Mouse (Mus musculus): ENCODE data around the gene Kcmf1. TPM values are rescaled to one million over a fixed set of nuclear protein-coding genes. Genes with fewer than 3 reads are reported as not detected.

Kcmf1 gene
- polyA plus RNA-seq, 1 experiment from 2014 or later, result 25.0 TPM

DNA sequence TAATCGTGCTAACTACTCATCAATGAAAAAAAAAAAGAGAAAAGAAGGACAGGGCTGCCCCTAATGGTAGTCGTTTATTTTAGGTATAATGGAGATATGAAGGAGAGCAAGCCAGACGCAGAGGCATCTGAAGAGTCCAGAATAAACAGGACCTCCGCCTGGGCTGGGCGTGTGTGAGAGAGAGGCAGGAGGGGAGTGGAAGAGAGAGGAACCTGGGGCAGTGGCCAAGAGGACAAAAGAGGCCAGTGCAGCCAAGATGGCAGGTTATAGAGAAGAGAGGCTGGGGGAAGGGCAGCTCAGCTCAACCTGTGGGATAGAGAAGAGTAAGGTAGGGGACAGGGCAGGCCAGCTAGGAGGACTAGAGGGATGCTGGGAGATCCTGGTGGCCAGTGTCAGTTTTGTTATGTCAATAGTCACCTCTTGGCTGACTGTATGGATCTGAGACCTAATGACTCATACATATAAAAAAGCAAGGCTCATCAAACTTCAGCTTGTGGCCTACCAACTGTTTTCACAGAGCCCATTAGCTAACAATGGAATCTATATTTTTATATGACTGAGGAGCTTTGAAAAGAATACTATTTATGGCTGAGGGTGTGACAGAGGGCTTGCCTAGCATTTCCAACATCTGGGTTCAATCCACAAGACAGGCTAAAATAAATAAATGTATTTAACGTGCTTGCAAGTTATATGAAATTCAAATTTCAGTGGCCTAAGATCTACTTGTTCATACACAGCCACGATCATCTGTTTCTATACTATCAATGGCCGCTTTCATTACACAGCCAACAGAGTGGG, 16.9 kb downstream of the Kcmf1 start:
- no peaks in the 10 kb centered on the region for H3K27me3 ChIP-seq (ENCODE audit: control insufficient read depth, insufficient read depth, low read length)
- no peaks in the 10 kb centered on the region for H3K36me3 ChIP-seq (ENCODE audit: control insufficient read depth, insufficient read depth, low read length)
- H3K9me3 ChIP-seq (replicated peaks; ENCODE audit: control insufficient read depth, low read length), result no peaks in the 10 kb centered on the region
- no peak overlapping the region for H3K4me3 ChIP-seq (replicated peaks; ENCODE audit: low read length)
- H3K9ac ChIP-seq (ENCODE audit: low read length), result no peak overlapping the region
- no peak overlapping the region for H3K27ac ChIP-seq (ENCODE audit: low read length)
- no peak overlapping the region for H3K4me2 ChIP-seq (ENCODE audit: low read depth, low read length)
- WGBS, result 54% methylated on average over 8 of the region's 8 CpGs
- ATAC-seq (ENCODE audit: insufficient read depth, low FRiP score), result peak; percentile 65; the same call in 1 of the 2 replicates
- peaks cover 32% of the 10 kb centered on the region for H3K4me1 ChIP-seq (ENCODE audit: control insufficient read depth, insufficient read depth, low read length)

DNA sequence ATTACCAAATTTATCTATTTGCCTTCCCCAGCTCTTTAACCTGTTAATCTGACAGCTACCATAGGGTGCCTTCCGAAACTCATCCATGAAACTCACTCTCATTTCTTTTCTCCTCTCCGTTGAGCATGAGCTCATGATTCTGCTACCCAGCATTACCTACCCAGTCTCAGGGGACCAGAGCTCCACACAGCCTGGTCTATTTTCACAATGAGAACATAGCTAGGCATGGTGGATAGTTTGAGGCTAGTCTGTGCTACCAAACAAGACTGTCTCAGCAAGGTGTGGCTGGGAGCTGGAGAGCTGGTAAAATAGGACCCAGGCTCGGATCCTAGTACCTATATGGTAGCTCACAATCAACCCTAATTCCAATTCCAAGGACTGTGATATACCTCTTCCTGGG, 17.6 kb downstream of the Kcmf1 start:
- no peak overlapping the region for H3K9ac ChIP-seq (ENCODE audit: low read length)
- H3K36me3 ChIP-seq (ENCODE audit: control insufficient read depth, insufficient read depth, low read length), result no peaks in the 10 kb centered on the region
- H3K4me3 ChIP-seq (replicated peaks; ENCODE audit: low read length), result no peak overlapping the region
- no peak overlapping the region for H3K27ac ChIP-seq (ENCODE audit: low read length)
- no peaks in the 10 kb centered on the region for H3K9me3 ChIP-seq (replicated peaks; ENCODE audit: control insufficient read depth, low read length)
- no peaks in the 10 kb centered on the region for H3K27me3 ChIP-seq (ENCODE audit: control insufficient read depth, insufficient read depth, low read length)
- ATAC-seq (ENCODE audit: insufficient read depth, low FRiP score), result no peak
- H3K4me2 ChIP-seq (ENCODE audit: low read depth, low read length), result no peak overlapping the region
- H3K4me1 ChIP-seq (ENCODE audit: control insufficient read depth, insufficient read depth, low read length), result peaks cover 32% of the 10 kb centered on the region
- 90% methylated on average over 3 of the region's 3 CpGs for WGBS

DNA sequence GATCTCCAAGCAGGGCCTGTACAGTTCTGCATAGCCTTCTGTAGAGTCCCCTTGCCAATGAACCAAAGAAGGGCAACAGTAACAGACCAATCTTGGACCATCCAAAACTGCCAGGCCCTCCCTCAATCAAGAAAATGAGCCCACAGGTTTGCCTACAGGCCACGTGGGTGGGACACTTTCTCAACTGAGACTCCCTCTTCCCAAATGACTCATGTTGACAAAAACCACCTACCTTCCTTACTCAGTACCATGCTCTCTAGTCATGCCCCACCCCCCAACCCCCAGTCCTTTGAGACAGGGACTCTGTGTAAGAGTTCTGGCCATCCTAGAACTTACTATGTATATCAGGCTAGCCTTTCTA, 18.2 kb downstream of the Kcmf1 start:
- Histone ChIP-seq H3K4me1 (ENCODE audit: control insufficient read depth, insufficient read depth, low read length) (peaks cover 32% of the 10 kb centered on the region), H3K9me3 (replicated peaks; ENCODE audit: control insufficient read depth, low read length) (no peaks in the 10 kb centered on the region), H3K4me2 (ENCODE audit: low read depth, low read length) (no peak overlapping the region), H3K4me3 (replicated peaks; ENCODE audit: low read length) (no peak overlapping the region), H3K36me3 (ENCODE audit: control insufficient read depth, insufficient read depth, low read length) (no peaks in the 10 kb centered on the region), H3K9ac (ENCODE audit: low read length) (no peak overlapping the region), H3K27ac (ENCODE audit: low read length) (no peak overlapping the region), H3K27me3 (ENCODE audit: control insufficient read depth, insufficient read depth, low read length) (no peaks in the 10 kb centered on the region)
- ATAC-seq (ENCODE audit: insufficient read depth, low FRiP score), result no peak
- WGBS, result 69% methylated on average over 1 of the region's 1 CpGs

DNA sequence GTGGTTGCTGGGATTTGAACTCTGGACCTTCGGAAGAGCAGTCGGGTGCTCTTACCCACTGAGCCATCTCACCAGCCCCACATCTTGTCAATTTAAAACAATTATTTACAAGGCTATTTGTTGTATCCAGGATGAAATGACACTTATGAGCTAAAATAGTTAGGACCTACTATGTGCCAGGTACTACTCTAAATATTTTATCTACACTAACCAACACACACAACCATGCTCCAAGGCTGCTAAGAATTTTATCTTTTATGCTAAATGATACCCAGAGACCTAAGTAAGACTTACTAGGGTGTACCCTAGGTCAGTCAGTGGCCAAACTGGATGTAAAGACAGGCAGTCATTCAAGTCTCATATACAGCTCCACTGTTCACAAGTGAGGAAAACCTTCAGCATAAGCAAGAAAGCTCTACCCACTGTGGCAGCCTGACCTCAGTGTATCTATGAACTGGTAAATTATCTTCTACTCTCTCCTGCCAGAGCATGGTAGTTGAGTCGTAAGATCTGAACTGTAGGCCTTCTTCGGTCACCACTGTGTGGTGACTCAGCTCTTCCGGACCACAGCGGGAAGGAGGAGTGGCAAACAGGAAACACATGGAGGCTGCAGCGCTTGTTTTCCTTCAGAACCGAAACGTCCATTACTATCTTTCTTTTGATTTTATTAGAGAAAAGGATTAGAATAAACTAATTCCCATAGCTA, 18.7 kb downstream of the Kcmf1 start:
- H3K27me3 ChIP-seq (ENCODE audit: control insufficient read depth, insufficient read depth, low read length), result no peaks in the 10 kb centered on the region
- WGBS, result 80% methylated on average over 9 of the region's 9 CpGs
- H3K9me3 ChIP-seq (replicated peaks; ENCODE audit: control insufficient read depth, low read length), result no peaks in the 10 kb centered on the region
- no peak overlapping the region for H3K9ac ChIP-seq (ENCODE audit: low read length)
- H3K27ac ChIP-seq (ENCODE audit: low read length), result no peak overlapping the region
- no peak for ATAC-seq (ENCODE audit: insufficient read depth, low FRiP score)
- no peak overlapping the region for H3K4me2 ChIP-seq (ENCODE audit: low read depth, low read length)
- peaks cover 32% of the 10 kb centered on the region for H3K4me1 ChIP-seq (ENCODE audit: control insufficient read depth, insufficient read depth, low read length)
- H3K4me3 ChIP-seq (replicated peaks; ENCODE audit: low read length), result no peak overlapping the region
- no peaks in the 10 kb centered on the region for H3K36me3 ChIP-seq (ENCODE audit: control insufficient read depth, insufficient read depth, low read length)

GRCm38 (mm10) chr6:72876629-72877028, 23.1 kb downstream of the Kcmf1 start:
- H3K9ac ChIP-seq (ENCODE audit: low read length), result no peak overlapping the region
- H3K27ac ChIP-seq (ENCODE audit: low read length), result no peak overlapping the region
- H3K9me3 ChIP-seq (replicated peaks; ENCODE audit: control insufficient read depth, low read length), result no peaks in the 10 kb centered on the region
- H3K4me2 ChIP-seq (ENCODE audit: low read depth, low read length), result no peak overlapping the region
- peaks cover 9% of the 10 kb centered on the region for H3K4me1 ChIP-seq (ENCODE audit: control insufficient read depth, insufficient read depth, low read length)
- no peak for ATAC-seq (ENCODE audit: insufficient read depth, low FRiP score)
- 83% methylated on average over 6 of the region's 6 CpGs for WGBS
- H3K4me3 ChIP-seq (replicated peaks; ENCODE audit: low read length), result no peak overlapping the region
- H3K27me3 ChIP-seq (ENCODE audit: control insufficient read depth, insufficient read depth, low read length), result no peaks in the 10 kb centered on the region
- H3K36me3 ChIP-seq (ENCODE audit: control insufficient read depth, insufficient read depth, low read length), result no peaks in the 10 kb centered on the region

DNA sequence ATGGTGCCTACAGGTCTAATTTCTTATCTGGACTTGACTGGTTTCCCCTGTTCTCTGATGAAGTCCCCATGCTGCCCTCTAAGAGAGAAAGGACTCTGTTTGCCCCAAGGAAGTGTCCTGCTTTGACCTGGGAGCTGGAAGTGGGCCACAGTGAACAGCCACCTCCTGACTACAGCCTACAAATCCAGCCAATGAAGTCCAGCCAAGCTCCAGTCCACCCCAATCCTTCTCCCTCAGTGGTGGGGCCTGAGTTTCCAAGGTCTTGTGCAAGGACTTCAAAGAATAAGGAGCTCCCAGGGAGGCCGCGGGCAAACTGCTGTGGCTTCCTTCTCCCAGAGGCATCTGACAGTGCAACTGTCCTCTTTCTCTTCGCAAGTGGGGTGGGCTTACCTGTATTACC, 26.4 kb downstream of the Kcmf1 start:
- no peak overlapping the region for H3K9ac ChIP-seq (ENCODE audit: low read length)
- H3K9me3 ChIP-seq (replicated peaks; ENCODE audit: control insufficient read depth, low read length), result no peaks in the 10 kb centered on the region
- H3K4me2 ChIP-seq (ENCODE audit: low read depth, low read length), result no peak overlapping the region
- WGBS, result 87% methylated on average over 3 of the region's 3 CpGs
- H3K4me3 ChIP-seq (replicated peaks; ENCODE audit: low read length), result no peak overlapping the region
- H3K36me3 ChIP-seq (ENCODE audit: control insufficient read depth, insufficient read depth, low read length), result no peaks in the 10 kb centered on the region
- ATAC-seq (ENCODE audit: insufficient read depth, low FRiP score), result no peak
- H3K27me3 ChIP-seq (ENCODE audit: control insufficient read depth, insufficient read depth, low read length), result no peaks in the 10 kb centered on the region
- peaks cover 21% of the 10 kb centered on the region for H3K4me1 ChIP-seq (ENCODE audit: control insufficient read depth, insufficient read depth, low read length)
- no peak overlapping the region for H3K27ac ChIP-seq (ENCODE audit: low read length)

- 85% methylated on average over 1 of the region's 1 CpGs for WGBS
- H3K9me3 ChIP-seq (replicated peaks; ENCODE audit: control insufficient read depth, low read length), result no peaks in the 10 kb centered on the region
- ATAC-seq (ENCODE audit: insufficient read depth, low FRiP score), result no peak
- no peaks in the 10 kb centered on the region for H3K36me3 ChIP-seq (ENCODE audit: control insufficient read depth, insufficient read depth, low read length)
- H3K4me1 ChIP-seq (ENCODE audit: control insufficient read depth, insufficient read depth, low read length), result peaks cover 25% of the 10 kb centered on the region
- H3K27ac ChIP-seq (ENCODE audit: low read length), result no peak overlapping the region
- no peak overlapping the region for H3K9ac ChIP-seq (ENCODE audit: low read length)
- no peak overlapping the region for H3K4me3 ChIP-seq (replicated peaks; ENCODE audit: low read length)
- no peak overlapping the region for H3K4me2 ChIP-seq (ENCODE audit: low read depth, low read length)
- H3K27me3 ChIP-seq (ENCODE audit: control insufficient read depth, insufficient read depth, low read length), result no peaks in the 10 kb centered on the region
Measured at GRCm38 (mm10) chr6:72872276-72872675, 27.5 kb downstream of the Kcmf1 start.

DNA sequence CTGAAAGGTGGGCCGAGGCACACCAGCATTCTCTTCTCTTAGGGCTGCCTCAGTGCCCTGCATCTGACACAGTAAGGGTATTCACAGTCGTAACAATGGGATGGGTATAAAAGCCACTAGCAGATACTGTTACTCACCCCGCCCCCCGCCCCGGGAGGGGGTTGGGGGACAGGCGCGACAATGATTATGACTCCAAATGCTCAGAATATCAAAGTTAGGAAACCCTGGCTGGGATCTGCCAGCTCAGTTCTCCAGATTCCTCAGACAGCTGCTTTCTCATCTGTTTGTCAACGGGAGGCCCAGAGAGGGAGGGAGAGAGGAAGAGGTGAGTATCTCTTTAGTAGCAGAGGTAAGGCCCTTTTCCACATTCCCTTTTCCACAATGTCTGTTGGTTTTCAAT, 30.2 kb downstream of the Kcmf1 start:
- Histone ChIP-seq H3K27ac (ENCODE audit: low read length) (no peak overlapping the region), H3K9me3 (replicated peaks; ENCODE audit: control insufficient read depth, low read length) (no peaks in the 10 kb centered on the region), H3K4me2 (ENCODE audit: low read depth, low read length) (no peak overlapping the region), H3K27me3 (ENCODE audit: control insufficient read depth, insufficient read depth, low read length) (no peaks in the 10 kb centered on the region), H3K4me1 (ENCODE audit: control insufficient read depth, insufficient read depth, low read length) (peaks cover 25% of the 10 kb centered on the region), H3K9ac (ENCODE audit: low read length) (no peak overlapping the region), H3K4me3 (replicated peaks; ENCODE audit: low read length) (no peak overlapping the region), H3K36me3 (ENCODE audit: control insufficient read depth, insufficient read depth, low read length) (no peaks in the 10 kb centered on the region)
- WGBS, result 49% methylated on average over 8 of the region's 8 CpGs
- no peak for ATAC-seq (ENCODE audit: insufficient read depth, low FRiP score)

GRCm38 (mm10) chr6:72868688-72869087, 31.1 kb downstream of the Kcmf1 start:
- 0 out of 2 replicates have a peak overlapping the region, but pooled peaks have one; percentile 1 for H3K9ac ChIP-seq (ENCODE audit: low read length)
- peaks cover 25% of the 10 kb centered on the region for H3K4me1 ChIP-seq (ENCODE audit: control insufficient read depth, insufficient read depth, low read length)
- H3K27me3 ChIP-seq (ENCODE audit: control insufficient read depth, insufficient read depth, low read length), result no peaks in the 10 kb centered on the region
- 36% methylated on average over 5 of the region's 5 CpGs for WGBS
- no peak overlapping the region for H3K4me3 ChIP-seq (replicated peaks; ENCODE audit: low read length)
- H3K27ac ChIP-seq (ENCODE audit: low read length), result peak overlapping the region; percentile 21
- H3K36me3 ChIP-seq (ENCODE audit: control insufficient read depth, insufficient read depth, low read length), result no peaks in the 10 kb centered on the region
- ATAC-seq (ENCODE audit: insufficient read depth, low FRiP score), result peak; percentile 56; the same call in 1 of the 2 replicates
- H3K4me2 ChIP-seq (ENCODE audit: low read depth, low read length), result no peak overlapping the region
- no peaks in the 10 kb centered on the region for H3K9me3 ChIP-seq (replicated peaks; ENCODE audit: control insufficient read depth, low read length)
